Mouse (Mus musculus) cortical plate, adult 2 months (tissue): ENCODE data around the gene Gm9817.

Source experiments
- CTCF ChIP-seq: fragments of 200-500 bp; IDR thresholded peaks from 2 replicates; pipeline ENCODE4 v1.5.1; 2011; ENCODE audit warnings: mild to moderate bottlenecking, control low read depth, low read length; ENCODE audit not compliant: insufficient read depth; ENCODE audit errors: extremely low read depth
- POLR2A ChIP-seq: fragments of 200-500 bp; IDR thresholded peaks from 2 replicates; pipeline ENCODE4 v1.6.1; 2011; ENCODE audit warnings: mild to moderate bottlenecking, low read length, control low read depth; ENCODE audit not compliant: insufficient read depth; ENCODE audit errors: extremely low read depth

DNA sequence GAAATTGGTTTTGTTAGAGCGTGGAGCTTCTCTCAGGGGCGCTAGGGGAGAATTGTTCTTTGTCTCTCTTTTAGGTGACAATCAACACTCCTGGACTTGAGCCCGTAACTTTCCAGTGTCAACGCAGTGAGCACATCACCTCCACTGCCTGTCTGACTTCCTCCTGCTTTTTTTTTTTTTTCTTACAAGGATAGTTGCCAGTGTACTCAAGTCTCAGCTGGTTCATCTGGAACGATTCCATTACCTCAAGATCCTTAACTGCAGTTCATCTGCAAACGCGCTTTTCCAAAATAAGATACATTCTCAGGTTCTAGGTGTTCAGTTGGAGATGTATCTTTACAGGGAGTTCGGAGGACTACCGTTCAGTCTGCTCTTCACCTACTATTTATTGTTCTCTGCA is 16.5 kb downstream of the Gm9817 start:
- no peak for TF ChIP-seq POLR2A
- TF ChIP-seq CTCF, result no peak
